Mouse (Mus musculus) ovary, adult 18-20 months (tissue): ENCODE measurements around the gene Ryr3.

Experiments used
- DNase-seq: peaks from one replicate; pipeline ENCODE4 v3.0.0; 2022; ENCODE audit warnings: low spot score, mixed read lengths

The Ryr3 gene

GRCm38 (mm10) chr2:112781631-112782030, 435.3 kb downstream of the Ryr3 start:
- DNase-seq, result no peak

GRCm38 (mm10) chr2:112774762-112775161, 442.1 kb downstream of the Ryr3 start:
- DNase-seq, result peak; percentile 12

- no peak for DNase-seq
Measured at GRCm38 (mm10) chr2:112767665-112768064, 449.2 kb downstream of the Ryr3 start.

- no peak for DNase-seq
Measured at GRCm38 (mm10) chr2:112765046-112765445, 451.9 kb downstream of the Ryr3 start.

GRCm38 (mm10) chr2:112764274-112764673, 452.6 kb downstream of the Ryr3 start:
- no peak for DNase-seq

- no peak for DNase-seq
Measured at GRCm38 (mm10) chr2:112762006-112762405, 454.9 kb downstream of the Ryr3 start.

GRCm38 (mm10) chr2:112761196-112761913, 455.5 kb downstream of the Ryr3 start:
- DNase-seq, result no peak

- no peak for DNase-seq
Measured at GRCm38 (mm10) chr2:112760692-112761091, 456.2 kb downstream of the Ryr3 start.

- DNase-seq, result no peak
Measured at GRCm38 (mm10) chr2:112759678-112760077, 457.2 kb downstream of the Ryr3 start.

GRCm38 (mm10) chr2:112758732-112759131, 458.2 kb downstream of the Ryr3 start:
- DNase-seq, result no peak

- DNase-seq, result no peak
Measured at GRCm38 (mm10) chr2:112753316-112753715, 463.6 kb downstream of the Ryr3 start.

GRCm38 (mm10) chr2:112751416-112751815, 465.5 kb downstream of the Ryr3 start:
- no peak for DNase-seq

- no peak for DNase-seq
Measured at GRCm38 (mm10) chr2:112748532-112748931, 468.4 kb downstream of the Ryr3 start.

GRCm38 (mm10) chr2:112732942-112733341, 484.0 kb downstream of the Ryr3 start:
- DNase-seq, result no peak

- DNase-seq, result no peak
Measured at GRCm38 (mm10) chr2:112727842-112728241, 489.1 kb downstream of the Ryr3 start.

GRCm38 (mm10) chr2:112721217-112721616, 495.7 kb downstream of the Ryr3 start:
- no peak for DNase-seq

- no peak for DNase-seq
Measured at GRCm38 (mm10) chr2:112720715-112721114, 496.2 kb downstream of the Ryr3 start.

GRCm38 (mm10) chr2:112714648-112715047, 502.2 kb downstream of the Ryr3 start:
- DNase-seq, result no peak

GRCm38 (mm10) chr2:112681817-112682216, 535.1 kb downstream of the Ryr3 start:
- no peak for DNase-seq

- DNase-seq, result no peak
Measured at GRCm38 (mm10) chr2:112677246-112677645, 539.6 kb downstream of the Ryr3 start.

- DNase-seq, result peak; percentile 2
Measured at GRCm38 (mm10) chr2:112676721-112677120, 540.2 kb downstream of the Ryr3 start.

GRCm38 (mm10) chr2:112676175-112676574, 540.7 kb downstream of the Ryr3 start:
- DNase-seq, result no peak

- DNase-seq, result no peak
Measured at GRCm38 (mm10) chr2:112669461-112669860, 547.4 kb downstream of the Ryr3 start.

- no peak for DNase-seq
Measured at GRCm38 (mm10) chr2:112656131-112656530, 560.8 kb downstream of the Ryr3 start.
